Mouse (Mus musculus): ENCODE results near the gene Krt222. TPM values are rescaled to one million over a fixed set of nuclear protein-coding genes. Genes with fewer than 3 reads are reported as not detected.
"Not testable (repeated sequence)": the region's sequence is repeated elsewhere in the genome, so short reads cannot be mapped to it uniquely, and the experiment has no call there.

Gene Krt222
- polyA plus RNA-seq, 1 experiment from 2014 or later: 0.11 TPM

DNA sequence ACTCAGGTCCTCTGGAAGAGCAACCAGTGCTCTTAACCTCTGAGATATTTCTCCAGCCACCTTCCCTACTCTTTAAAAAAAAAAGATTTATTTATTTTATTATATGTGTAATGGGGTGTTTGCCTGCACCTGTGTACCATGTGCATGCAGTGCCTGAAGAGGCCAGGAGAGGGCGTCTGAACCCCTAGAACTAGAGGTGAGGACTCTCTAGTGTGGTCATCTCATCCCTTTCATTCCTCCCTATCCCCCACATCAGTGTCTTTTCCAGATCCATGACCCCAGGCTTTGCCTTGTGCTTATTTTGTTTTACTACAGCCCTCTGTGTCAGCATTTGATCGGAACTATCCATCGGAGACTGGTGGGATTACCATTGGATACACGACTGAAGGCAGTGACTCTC, 5.2 kb upstream of the Krt222 start:
- WGBS: 67% methylated on average over 4 of the region's 4 CpGs
- Histone ChIP-seq H3K4me2 (replicated peaks; ENCODE audit: low read depth, low read length) (no peak overlapping the region), H3K4me3 (ENCODE audit: low read length) (no peak overlapping the region), H3K4me1 (ENCODE audit: control insufficient read depth, insufficient read depth, low read length) (no peaks in the 10 kb centered on the region), H3K36me3 (ENCODE audit: control insufficient read depth, insufficient read depth, low read length) (no peaks in the 10 kb centered on the region), H3K9me3 (ENCODE audit: control insufficient read depth, low read length) (no peaks in the 10 kb centered on the region), H3K27me3 (ENCODE audit: control insufficient read depth, insufficient read depth, low read length) (no peaks in the 10 kb centered on the region), H3K27ac (ENCODE audit: low read depth, low read length) (no peak overlapping the region), H3K9ac (ENCODE audit: low read depth, low read length) (no peak overlapping the region)
- no peak for ATAC-seq (ENCODE audit: low FRiP score, low TSS enrichment)

- no peak overlapping the region for H3K4me3 ChIP-seq (ENCODE audit: low read length)
- no peak for ATAC-seq (ENCODE audit: low FRiP score, low TSS enrichment)
- H3K9me3 ChIP-seq (ENCODE audit: control insufficient read depth, low read length): no peaks in the 10 kb centered on the region
- WGBS: 93% methylated on average over 4 of the region's 4 CpGs
- no peaks in the 10 kb centered on the region for H3K36me3 ChIP-seq (ENCODE audit: control insufficient read depth, insufficient read depth, low read length)
- H3K27ac ChIP-seq (ENCODE audit: low read depth, low read length): no peak overlapping the region
- H3K4me1 ChIP-seq (ENCODE audit: control insufficient read depth, insufficient read depth, low read length): no peaks in the 10 kb centered on the region
- no peaks in the 10 kb centered on the region for H3K27me3 ChIP-seq (ENCODE audit: control insufficient read depth, insufficient read depth, low read length)
- H3K4me2 ChIP-seq (replicated peaks; ENCODE audit: low read depth, low read length): no peak overlapping the region
- H3K9ac ChIP-seq (ENCODE audit: low read depth, low read length): no peak overlapping the region
These were observed 4.0 kb upstream of the Krt222 start for GRCm38 (mm10) chr11:99247916-99248315.

DNA sequence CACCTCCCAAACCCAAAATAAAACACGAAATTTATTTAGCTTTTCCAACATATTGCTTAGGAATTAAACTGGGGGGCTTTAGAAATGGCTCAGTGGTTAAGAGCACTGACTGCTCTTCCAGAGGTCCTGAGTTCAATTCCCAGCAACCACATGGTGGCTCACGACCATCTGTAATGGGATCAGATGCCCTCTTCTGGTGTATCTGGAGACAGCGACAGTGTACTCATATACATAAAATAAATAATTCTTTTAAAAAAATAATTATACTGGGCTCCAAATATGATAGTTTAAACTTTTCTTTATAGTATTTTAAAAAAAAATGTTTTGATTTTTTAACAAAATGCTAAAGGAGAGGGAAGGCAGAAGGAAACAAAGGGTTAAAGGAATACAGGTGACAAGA, 634 bp upstream of the Krt222 start:
- not testable (repeated sequence) for H3K4me1 ChIP-seq (ENCODE audit: control insufficient read depth, insufficient read depth, low read length); H3K9me3 ChIP-seq (ENCODE audit: control insufficient read depth, low read length); ATAC-seq (ENCODE audit: low FRiP score, low TSS enrichment); H3K4me3 ChIP-seq (ENCODE audit: low read length); H3K9ac ChIP-seq (ENCODE audit: low read depth, low read length); H3K27me3 ChIP-seq (ENCODE audit: control insufficient read depth, insufficient read depth, low read length); H3K4me2 ChIP-seq (replicated peaks; ENCODE audit: low read depth, low read length); H3K27ac ChIP-seq (ENCODE audit: low read depth, low read length); H3K36me3 ChIP-seq (ENCODE audit: control insufficient read depth, insufficient read depth, low read length)
- 45% methylated on average over 3 of the region's 3 CpGs for WGBS

GRCm38 (mm10) chr11:99243200-99243819, 575 bp downstream of the Krt222 start:
- Histone ChIP-seq H3K27ac (ENCODE audit: low read depth, low read length) (no peak overlapping the region), H3K4me3 (ENCODE audit: low read length) (peak overlapping the region; percentile 11; the same call in 1 of the 2 replicates), H3K9me3 (ENCODE audit: control insufficient read depth, low read length) (no peaks in the 10 kb centered on the region), H3K36me3 (ENCODE audit: control insufficient read depth, insufficient read depth, low read length) (no peaks in the 10 kb centered on the region), H3K4me2 (replicated peaks; ENCODE audit: low read depth, low read length) (peak overlapping the region; percentile 44), H3K27me3 (ENCODE audit: control insufficient read depth, insufficient read depth, low read length) (no peaks in the 10 kb centered on the region), H3K4me1 (ENCODE audit: control insufficient read depth, insufficient read depth, low read length) (no peaks in the 10 kb centered on the region), H3K9ac (ENCODE audit: low read depth, low read length) (no peak overlapping the region)
- no peak for ATAC-seq (ENCODE audit: low FRiP score, low TSS enrichment)
- WGBS: 45% methylated on average over 3 of the region's 3 CpGs

DNA sequence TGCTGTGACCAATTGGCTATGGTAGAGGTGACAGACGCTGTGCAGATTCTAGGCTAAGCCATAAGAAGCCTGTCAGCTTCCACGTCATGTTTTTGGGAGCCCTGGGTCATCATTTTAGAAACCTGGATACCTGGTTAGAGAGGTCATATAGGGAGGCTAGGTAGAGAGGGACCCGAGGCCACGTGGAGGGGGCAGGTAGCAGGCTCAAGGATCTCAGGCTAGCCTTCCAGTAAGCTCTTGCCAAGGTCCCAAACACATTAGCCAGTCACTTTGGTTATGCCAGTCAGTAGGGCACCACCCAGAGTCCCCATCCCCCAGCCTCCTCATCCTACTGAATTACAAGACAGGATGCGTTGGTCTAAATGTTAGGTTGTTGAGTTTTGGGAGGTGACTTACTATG, 1.8 kb downstream of the Krt222 start:
- Histone ChIP-seq H3K9me3 (ENCODE audit: control insufficient read depth, low read length) (no peaks in the 10 kb centered on the region), H3K9ac (ENCODE audit: low read depth, low read length) (no peak overlapping the region), H3K4me3 (ENCODE audit: low read length) (no peak overlapping the region), H3K4me2 (replicated peaks; ENCODE audit: low read depth, low read length) (no peak overlapping the region), H3K4me1 (ENCODE audit: control insufficient read depth, insufficient read depth, low read length) (no peaks in the 10 kb centered on the region), H3K27me3 (ENCODE audit: control insufficient read depth, insufficient read depth, low read length) (no peaks in the 10 kb centered on the region), H3K27ac (ENCODE audit: low read depth, low read length) (no peak overlapping the region), H3K36me3 (ENCODE audit: control insufficient read depth, insufficient read depth, low read length) (no peaks in the 10 kb centered on the region)
- 81% methylated on average over 5 of the region's 5 CpGs for WGBS
- no peak for ATAC-seq (ENCODE audit: low FRiP score, low TSS enrichment)

GRCm38 (mm10) chr11:99238468-99238867, 5.4 kb downstream of the Krt222 start:
- no peaks in the 10 kb centered on the region for H3K4me1 ChIP-seq (ENCODE audit: control insufficient read depth, insufficient read depth, low read length)
- no peak overlapping the region for H3K4me2 ChIP-seq (replicated peaks; ENCODE audit: low read depth, low read length)
- no peaks in the 10 kb centered on the region for H3K9me3 ChIP-seq (ENCODE audit: control insufficient read depth, low read length)
- H3K36me3 ChIP-seq (ENCODE audit: control insufficient read depth, insufficient read depth, low read length): no peaks in the 10 kb centered on the region
- H3K4me3 ChIP-seq (ENCODE audit: low read length): no peak overlapping the region
- no peaks in the 10 kb centered on the region for H3K27me3 ChIP-seq (ENCODE audit: control insufficient read depth, insufficient read depth, low read length)
- no peak overlapping the region for H3K9ac ChIP-seq (ENCODE audit: low read depth, low read length)
- ATAC-seq (ENCODE audit: low FRiP score, low TSS enrichment): no peak
- no peak overlapping the region for H3K27ac ChIP-seq (ENCODE audit: low read depth, low read length)
- WGBS: 63% methylated on average over 14 of the region's 14 CpGs

DNA sequence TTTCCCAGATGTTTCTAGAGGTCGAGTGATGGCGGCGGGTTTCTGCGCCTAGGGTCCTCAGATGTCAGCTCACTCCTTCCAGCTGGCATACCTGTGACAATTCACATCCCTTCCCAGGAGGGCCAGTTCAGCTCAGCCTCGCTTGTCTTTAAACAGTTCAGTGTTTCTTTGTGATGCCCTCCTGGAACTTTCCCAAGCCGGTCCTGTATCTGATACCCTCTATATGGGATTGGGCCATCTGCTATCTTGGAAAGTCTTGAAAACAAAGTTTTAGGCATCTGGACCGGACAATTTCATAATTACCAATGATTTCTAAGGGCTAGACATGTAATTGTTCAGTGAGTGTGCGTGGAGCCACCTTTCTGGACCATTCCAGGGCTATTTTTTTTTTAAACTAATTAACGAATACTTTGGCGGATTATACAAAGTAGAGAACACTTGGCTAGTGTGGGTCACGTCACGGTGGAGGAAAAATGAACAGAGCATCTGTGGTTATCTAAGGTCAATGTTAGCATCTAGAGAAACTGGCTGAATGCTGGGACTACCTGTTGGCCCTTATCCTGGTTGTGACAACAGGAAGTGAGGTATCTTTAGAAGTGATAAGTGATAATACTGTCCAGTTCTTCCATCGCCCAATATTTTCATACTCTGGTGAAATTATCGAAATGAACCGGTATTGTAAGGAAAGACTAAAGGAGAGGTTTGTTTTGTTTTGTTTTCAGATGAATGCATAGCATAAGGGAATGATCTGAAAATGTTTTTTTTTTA, 12.7 kb downstream of the Krt222 start:
- peak overlapping the region; percentile 94 for H3K4me3 ChIP-seq (ENCODE audit: low read length)
- peaks cover 18% of the 10 kb centered on the region for H3K36me3 ChIP-seq (ENCODE audit: control insufficient read depth, insufficient read depth, low read length)
- H3K9ac ChIP-seq (ENCODE audit: low read depth, low read length): peak overlapping the region; percentile 99
- WGBS: 25% methylated on average over 15 of the region's 15 CpGs
- H3K27ac ChIP-seq (ENCODE audit: low read depth, low read length): peak overlapping the region; percentile 99
- no peaks in the 10 kb centered on the region for H3K27me3 ChIP-seq (ENCODE audit: control insufficient read depth, insufficient read depth, low read length)
- peaks cover 19% of the 10 kb centered on the region for H3K4me1 ChIP-seq (ENCODE audit: control insufficient read depth, insufficient read depth, low read length)
- no peaks in the 10 kb centered on the region for H3K9me3 ChIP-seq (ENCODE audit: control insufficient read depth, low read length)
- peak overlapping the region; percentile 53 for H3K4me2 ChIP-seq (replicated peaks; ENCODE audit: low read depth, low read length)
- ATAC-seq (ENCODE audit: low FRiP score, low TSS enrichment): peak; percentile 57

DNA sequence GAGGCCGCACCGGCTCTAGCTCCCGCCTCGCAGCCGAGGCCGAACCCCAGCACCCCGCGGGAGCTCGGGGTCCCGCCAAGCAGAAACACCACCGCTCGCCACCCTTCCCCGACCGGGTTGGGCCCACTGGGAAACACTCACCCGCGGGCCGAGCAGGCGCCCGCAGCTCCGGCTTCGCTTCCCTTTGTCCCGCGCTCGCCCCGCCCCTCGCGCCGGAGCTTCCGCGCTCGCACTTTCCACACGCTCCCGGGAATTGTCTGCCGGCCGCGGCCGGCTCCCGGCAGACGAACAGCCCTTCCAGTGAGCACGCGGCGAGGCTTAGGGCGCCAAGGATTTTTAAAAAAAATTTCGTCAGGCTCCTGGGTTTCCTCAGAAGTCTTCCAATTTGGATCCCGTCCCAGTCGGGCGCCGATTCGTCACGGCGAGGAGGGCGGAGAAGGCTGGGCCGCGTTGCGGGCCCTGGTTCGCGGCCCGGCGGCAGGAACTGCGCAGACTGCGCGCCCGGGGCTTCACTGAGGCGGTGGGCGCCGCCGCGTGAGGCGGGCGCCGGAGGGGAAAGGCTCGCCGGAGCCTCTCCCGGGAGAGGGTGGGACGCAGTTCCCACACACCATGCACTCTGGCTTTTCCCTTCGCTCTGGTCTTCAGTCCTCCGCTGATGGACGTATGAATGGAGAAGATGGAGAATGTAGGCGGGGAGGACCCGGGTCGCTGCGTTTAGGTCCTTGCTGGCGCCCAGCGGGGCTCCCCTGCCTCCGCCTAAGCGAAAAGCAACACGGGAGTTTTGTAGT, 13.4 kb downstream of the Krt222 start, which contains the start of gene Smarce1:
Gene Smarce1 (minus strand): TSS at position 757 of the 788 bp plus-strand sequence.
- H3K9me3 ChIP-seq (ENCODE audit: control insufficient read depth, low read length): no peaks in the 10 kb centered on the region
- peaks cover 26% of the 10 kb centered on the region for H3K36me3 ChIP-seq (ENCODE audit: control insufficient read depth, insufficient read depth, low read length)
- H3K4me2 ChIP-seq (replicated peaks; ENCODE audit: low read depth, low read length): peak within 1 kb of the TSS; percentile 80
- peak within 1 kb of the TSS; percentile 99 for H3K9ac ChIP-seq (ENCODE audit: low read depth, low read length)
- peak within 1 kb of the TSS; percentile 99 for H3K27ac ChIP-seq (ENCODE audit: low read depth, low read length)
- under 1% methylated on average over 79 of the region's 87 CpGs for WGBS
- no peaks in the 10 kb centered on the region for H3K27me3 ChIP-seq (ENCODE audit: control insufficient read depth, insufficient read depth, low read length)
- H3K4me3 ChIP-seq (ENCODE audit: low read length): peak within 1 kb of the TSS; percentile 94
- H3K4me1 ChIP-seq (ENCODE audit: control insufficient read depth, insufficient read depth, low read length): peaks cover 19% of the 10 kb centered on the region
- ATAC-seq (ENCODE audit: low FRiP score, low TSS enrichment): peak; percentile 92
